Mouse (Mus musculus) colon, adult 2 months (tissue): ENCODE data around the gene Sh3d19. TPM values are rescaled to one million over a fixed set of nuclear protein-coding genes. Genes with fewer than 3 reads are reported as not detected.

Source experiments
- polyA plus RNA-seq: library from polyadenylated mRNA; depleted of rRNA; stranded (reverse); fragments of >200 nt; gene quantifications from 2 replicates; pipeline ENCODE4 v1.2.3, GENCODE M21; 2012; rRNA removed

The Sh3d19 gene
- 159 and 169 TPM in 2 replicates for polyA plus RNA-seq

GRCm38 (mm10) chr3:85970742-85971598, at the start of gene Sh3d19:
Sh3d19 (plus strand) TSS chr3:85971109.

GRCm38 (mm10) chr3:86002423-86002822, 31.5 kb downstream of the Sh3d19 start, which contains the start of gene Prss48:
Prss48 (minus strand) TSS chr3:86002491.

GRCm38 (mm10) chr3:86142263-86142933, 171.5 kb downstream of the Sh3d19 start, which contains the start of gene Rps3a1:
Rps3a1 (minus strand) TSS chr3:86142702.

Other genes starting within 250 kb of the Sh3d19 start
- gene Fam160a1, start 153.8 kb upstream of the Sh3d19 start, polyA plus RNA-seq: 11.5 and 12.8 TPM in 2 replicates
- gene Glt28d2, start 83.6 kb upstream of the Sh3d19 start, polyA plus RNA-seq: 1.1 and 2.7 TPM in 2 replicates
- 31.5 and 33.9 TPM in 2 replicates for gene Gm37240, start 83.6 kb upstream of the Sh3d19 start, polyA plus RNA-seq
- not detected in 2 replicates for gene Prss48, start 31.4 kb downstream of the Sh3d19 start, polyA plus RNA-seq
- gene Rps3a1, start 171.6 kb downstream of the Sh3d19 start, polyA plus RNA-seq: 95.9 and 165 TPM in 2 replicates